Mouse (Mus musculus): Measurements from ENCODE around the gene Gpr22. TPM values are rescaled to one million over a fixed set of nuclear protein-coding genes. Genes with fewer than 3 reads are reported as not detected.

The Gpr22 gene
- not detected in 2 replicates for polyA plus RNA-seq (2012; ENCODE audit: insufficient read depth, insufficient read length, missing spikeins)

DNA sequence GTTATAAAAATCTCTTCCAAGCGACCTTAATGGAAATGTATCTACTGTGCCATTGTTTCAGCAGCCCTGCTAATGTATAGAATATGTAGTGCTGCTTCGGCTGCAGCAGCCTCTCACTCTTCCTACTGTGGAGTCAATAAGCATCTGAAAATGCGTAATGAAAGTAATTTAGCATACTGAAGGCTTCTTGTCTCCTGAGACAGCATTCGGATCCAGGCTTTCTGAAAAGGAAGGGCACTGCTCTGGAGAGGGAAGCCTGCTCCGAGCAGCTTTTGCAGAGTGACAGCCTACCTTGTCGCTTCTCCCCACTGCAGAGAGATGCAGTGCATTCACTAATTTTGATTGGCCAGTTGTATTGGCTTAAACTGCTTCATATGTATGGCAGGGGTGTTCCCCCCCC, at the start of gene Gpr22:
Gene Gpr22 (minus strand): TSS at position 348 of the 400 bp plus-strand sequence.
- Histone ChIP-seq H3K27ac (replicated peaks; ENCODE audit: low read depth, low read length) (no peak within 1 kb of the TSS), H3K4me1 (ENCODE audit: control insufficient read depth, insufficient read depth, insufficient read length, low read length) (no peaks in the 10 kb centered on the region), H3K4me3 (ENCODE audit: insufficient read depth, low read depth, low read length) (no peak within 1 kb of the TSS)

- H3K4me1 ChIP-seq (ENCODE audit: control insufficient read depth, insufficient read depth, insufficient read length, low read length), result peaks cover 2% of the 10 kb centered on the region; the same call in 1 of the 2 replicates
Measured at GRCm38 (mm10) chr12:31755885-31756755, 42.4 kb upstream of the Gpr22 start.

GRCm38 (mm10) chr12:31754465-31754864, 40.7 kb upstream of the Gpr22 start:
- Histone ChIP-seq H3K27ac (replicated peaks; ENCODE audit: low read depth, low read length) (no peak overlapping the region), H3K4me3 (ENCODE audit: insufficient read depth, low read depth, low read length) (no peak overlapping the region), H3K4me1 (ENCODE audit: control insufficient read depth, insufficient read depth, insufficient read length, low read length) (peaks cover 2% of the 10 kb centered on the region; the same call in 1 of the 2 replicates)

More at GRCm38 (mm10) chr12:31755885-31756755, 42.4 kb upstream of the Gpr22 start:
- no peak overlapping the region for H3K27ac ChIP-seq (replicated peaks; ENCODE audit: low read depth, low read length)
- no peak overlapping the region for H3K4me3 ChIP-seq (ENCODE audit: insufficient read depth, low read depth, low read length)

- no peak overlapping the region for H3K4me3 ChIP-seq (ENCODE audit: insufficient read depth, low read depth, low read length)
- no peaks in the 10 kb centered on the region for H3K4me1 ChIP-seq (ENCODE audit: control insufficient read depth, insufficient read depth, insufficient read length, low read length)
- no peak overlapping the region for H3K27ac ChIP-seq (replicated peaks; ENCODE audit: low read depth, low read length)
Measured at GRCm38 (mm10) chr12:31749846-31750245, 36.1 kb upstream of the Gpr22 start.

- H3K27ac ChIP-seq (replicated peaks; ENCODE audit: low read depth, low read length), result no peak overlapping the region
- no peak overlapping the region for H3K4me3 ChIP-seq (ENCODE audit: insufficient read depth, low read depth, low read length)
- no peaks in the 10 kb centered on the region for H3K4me1 ChIP-seq (ENCODE audit: control insufficient read depth, insufficient read depth, insufficient read length, low read length)
Measured at GRCm38 (mm10) chr12:31747301-31747700, 33.6 kb upstream of the Gpr22 start.

DNA sequence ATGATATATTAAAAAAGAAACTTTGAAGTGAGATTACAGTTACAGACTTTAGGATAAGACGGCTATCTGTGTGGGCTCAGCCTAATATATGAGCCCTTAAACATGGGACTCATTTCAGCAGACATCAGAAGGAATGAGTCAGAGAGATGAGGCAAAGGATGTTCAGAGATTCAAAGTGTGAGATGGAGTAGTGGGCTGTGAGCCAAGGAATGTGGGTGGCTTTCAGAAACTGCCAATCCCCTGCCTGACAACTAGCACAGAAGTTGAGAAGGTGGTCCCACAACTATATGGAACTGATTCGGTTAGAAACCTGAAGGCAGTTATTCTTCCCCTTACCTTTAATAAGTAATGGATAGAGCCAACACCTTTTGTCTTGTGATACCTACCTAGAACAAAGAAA, 20.9 kb upstream of the Gpr22 start:
- Histone ChIP-seq H3K4me1 (ENCODE audit: control insufficient read depth, insufficient read depth, insufficient read length, low read length) (no peaks in the 10 kb centered on the region), H3K4me3 (ENCODE audit: insufficient read depth, low read depth, low read length) (no peak overlapping the region), H3K27ac (replicated peaks; ENCODE audit: low read depth, low read length) (no peak overlapping the region)

DNA sequence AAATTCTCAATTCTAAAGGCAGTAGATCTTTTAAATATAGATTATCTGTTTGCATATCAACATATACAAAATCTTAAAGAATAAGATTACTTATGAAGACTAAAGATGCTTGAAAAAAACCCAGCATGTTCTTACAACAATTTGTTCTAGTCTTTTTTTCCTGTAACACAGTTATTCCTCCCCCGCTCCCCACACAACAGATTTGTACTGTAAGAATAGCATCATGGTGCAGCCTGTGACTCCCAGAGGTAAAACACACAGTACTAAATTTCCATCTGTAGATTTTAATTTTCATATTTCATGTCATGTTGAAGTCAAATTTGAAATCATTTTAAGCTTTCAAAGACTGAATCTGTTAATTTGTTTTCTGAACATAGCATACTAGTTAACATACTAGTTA, 16.4 kb upstream of the Gpr22 start:
- Histone ChIP-seq H3K27ac (replicated peaks; ENCODE audit: low read depth, low read length) (no peak overlapping the region), H3K4me1 (ENCODE audit: control insufficient read depth, insufficient read depth, insufficient read length, low read length) (no peaks in the 10 kb centered on the region), H3K4me3 (ENCODE audit: insufficient read depth, low read depth, low read length) (no peak overlapping the region)

GRCm38 (mm10) chr12:31726707-31727106, 13.0 kb upstream of the Gpr22 start:
- no peak overlapping the region for H3K27ac ChIP-seq (replicated peaks; ENCODE audit: low read depth, low read length)

DNA sequence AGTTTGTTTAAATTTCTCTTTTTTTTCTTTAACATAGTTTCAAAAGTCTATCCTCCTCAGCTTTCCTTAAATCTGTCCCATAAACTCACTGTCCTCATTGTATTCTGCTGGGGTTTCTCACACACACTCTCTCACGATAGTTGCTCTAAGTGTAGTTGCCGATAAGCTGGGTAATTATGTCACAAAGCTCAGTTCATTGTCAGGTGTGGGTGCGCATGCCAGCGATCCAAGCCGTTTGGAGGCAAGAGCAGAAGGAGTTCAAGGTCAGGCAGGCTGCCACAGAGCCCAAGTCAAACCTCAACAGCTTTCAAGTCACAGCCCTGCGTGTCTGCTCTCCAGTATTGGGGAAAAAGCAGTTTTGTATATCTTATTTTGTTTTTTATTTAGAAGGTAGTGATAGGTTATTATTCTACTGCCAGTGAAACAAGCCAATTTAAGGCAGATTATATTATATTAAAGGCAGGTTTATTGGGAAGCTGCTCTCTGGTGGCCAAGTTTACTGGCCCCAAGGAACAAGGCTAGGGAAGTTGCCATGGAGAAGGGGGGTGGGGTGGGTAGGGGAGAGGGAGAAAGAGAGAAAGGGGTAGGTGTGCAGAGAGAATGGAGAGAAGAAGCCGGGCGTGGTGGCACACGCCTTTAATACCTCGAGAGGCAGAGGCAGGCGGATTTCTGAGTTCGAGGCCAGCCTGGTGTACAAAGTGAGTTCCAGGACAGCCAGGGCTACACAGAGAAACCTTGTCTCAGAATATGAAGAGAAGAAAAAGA, 11.9 kb upstream of the Gpr22 start:
- no peak overlapping the region for H3K27ac ChIP-seq (replicated peaks; ENCODE audit: low read depth, low read length)
- H3K4me1 ChIP-seq (ENCODE audit: control insufficient read depth, insufficient read depth, insufficient read length, low read length), result peaks cover 2% of the 10 kb centered on the region

More at GRCm38 (mm10) chr12:31726707-31727106, 13.0 kb upstream of the Gpr22 start:
- Histone ChIP-seq H3K4me1 (ENCODE audit: control insufficient read depth, insufficient read depth, insufficient read length, low read length) (no peaks in the 10 kb centered on the region), H3K4me3 (ENCODE audit: insufficient read depth, low read depth, low read length) (no peak overlapping the region)

GRCm38 (mm10) chr12:31724576-31724975, 10.8 kb upstream of the Gpr22 start:
- no peak overlapping the region for H3K27ac ChIP-seq (replicated peaks; ENCODE audit: low read depth, low read length)
- no peak overlapping the region for H3K4me3 ChIP-seq (ENCODE audit: insufficient read depth, low read depth, low read length)
- H3K4me1 ChIP-seq (ENCODE audit: control insufficient read depth, insufficient read depth, insufficient read length, low read length), result peaks cover 3% of the 10 kb centered on the region

More for the DNA sequence above, 11.9 kb upstream of the Gpr22 start:
- H3K4me3 ChIP-seq (ENCODE audit: insufficient read depth, low read depth, low read length), result no peak overlapping the region

- Histone ChIP-seq H3K27ac (replicated peaks; ENCODE audit: low read depth, low read length) (no peak overlapping the region), H3K4me1 (ENCODE audit: control insufficient read depth, insufficient read depth, insufficient read length, low read length) (peaks cover 3% of the 10 kb centered on the region), H3K4me3 (ENCODE audit: insufficient read depth, low read depth, low read length) (no peak overlapping the region)
Measured at GRCm38 (mm10) chr12:31719586-31720275, 6.0 kb upstream of the Gpr22 start.

DNA sequence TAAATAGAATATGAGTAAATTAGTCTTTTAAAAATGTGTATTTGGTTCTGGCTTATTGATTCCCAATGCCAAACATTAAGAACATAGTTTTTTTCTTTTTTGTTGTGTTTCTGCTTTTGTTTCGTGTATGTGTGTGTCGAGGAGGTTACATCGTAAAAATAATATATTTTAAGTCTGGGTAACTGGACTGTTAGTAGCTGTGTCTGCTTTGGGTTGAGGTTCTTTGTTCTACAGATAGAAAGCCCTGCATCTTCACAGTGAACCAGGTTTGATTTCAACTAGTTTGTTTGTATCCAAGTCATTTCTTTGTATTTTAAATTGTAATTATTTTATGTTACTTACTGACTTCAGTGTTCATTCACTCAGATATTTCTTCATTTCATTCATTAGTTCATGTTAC, 323 bp upstream of the Gpr22 start:
- no peak overlapping the region for H3K27ac ChIP-seq (replicated peaks; ENCODE audit: low read depth, low read length)
- H3K4me3 ChIP-seq (ENCODE audit: insufficient read depth, low read depth, low read length), result no peak overlapping the region

GRCm38 (mm10) chr12:31712727-31713126, 1.0 kb downstream of the Gpr22 start:
- no peak overlapping the region for H3K27ac ChIP-seq (replicated peaks; ENCODE audit: low read depth, low read length)
- H3K4me1 ChIP-seq (ENCODE audit: control insufficient read depth, insufficient read depth, insufficient read length, low read length), result no peaks in the 10 kb centered on the region
- no peak overlapping the region for H3K4me3 ChIP-seq (ENCODE audit: insufficient read depth, low read depth, low read length)

More for the DNA sequence above, 323 bp upstream of the Gpr22 start:
- H3K4me1 ChIP-seq (ENCODE audit: control insufficient read depth, insufficient read depth, insufficient read length, low read length), result no peaks in the 10 kb centered on the region

DNA sequence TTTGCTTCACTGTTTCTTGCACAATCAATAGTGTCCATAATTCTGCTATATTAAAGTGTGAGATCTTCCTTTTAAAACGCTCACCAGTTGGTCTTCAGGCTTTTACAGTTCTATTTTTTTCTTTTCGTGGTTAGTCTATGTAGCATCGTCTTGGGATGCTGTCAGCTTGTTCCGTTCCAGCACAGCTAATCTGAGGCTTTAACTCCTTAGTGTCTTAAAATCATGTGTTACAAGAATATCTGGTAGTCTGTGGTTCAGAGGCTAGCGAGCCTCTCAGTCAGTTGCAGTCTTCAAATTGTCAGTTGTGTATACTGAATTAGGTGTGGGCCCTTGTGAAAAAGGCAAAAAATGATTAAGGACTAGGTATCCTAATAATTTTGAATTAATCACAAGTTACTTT, 1.5 kb downstream of the Gpr22 start:
- Histone ChIP-seq H3K4me1 (ENCODE audit: control insufficient read depth, insufficient read depth, insufficient read length, low read length) (no peaks in the 10 kb centered on the region), H3K4me3 (ENCODE audit: insufficient read depth, low read depth, low read length) (no peak overlapping the region), H3K27ac (replicated peaks; ENCODE audit: low read depth, low read length) (no peak overlapping the region)

DNA sequence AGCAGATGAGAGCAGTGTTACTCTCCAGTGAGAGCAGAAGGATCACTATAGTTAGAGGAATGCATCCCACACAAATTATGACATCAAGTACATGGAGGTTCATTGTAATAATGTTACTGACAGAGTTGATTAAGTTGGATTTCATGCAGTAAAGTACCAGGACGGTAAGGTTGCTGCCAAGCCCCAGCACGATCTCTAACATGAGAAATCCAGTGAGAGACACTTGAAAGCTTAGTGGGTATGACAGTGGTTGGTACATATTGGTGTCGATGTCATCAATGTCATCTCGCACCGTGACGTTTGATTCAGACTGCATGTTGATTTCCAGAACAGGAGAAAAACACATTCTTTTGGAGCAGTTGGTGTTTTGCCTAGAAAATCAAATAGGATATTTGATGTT, 4.1 kb downstream of the Gpr22 start:
- Histone ChIP-seq H3K4me1 (ENCODE audit: control insufficient read depth, insufficient read depth, insufficient read length, low read length) (no peaks in the 10 kb centered on the region), H3K4me3 (ENCODE audit: insufficient read depth, low read depth, low read length) (no peak overlapping the region), H3K27ac (replicated peaks; ENCODE audit: low read depth, low read length) (no peak overlapping the region)

All from brown adipose tissue, adult 24 weeks (tissue).